Mouse (Mus musculus) embryonic fibroblast, embryonic 13.5 days (primary cell): ENCODE results near the gene Naaladl2. TPM values are rescaled to one million over a fixed set of nuclear protein-coding genes. Genes with fewer than 3 reads are reported as not detected.

Experiments
- H3K27ac ChIP-seq: 2 replicates; pipeline ENCODE4 v1.5.1; 2012; ENCODE audit warnings: low read length, control low read depth, inconsistent platforms; ENCODE audit not compliant: insufficient read depth
- H3K4me1 ChIP-seq: 2 replicates; pipeline ENCODE4 v1.6.1; 2011; ENCODE audit warnings: low read length; ENCODE audit not compliant: control insufficient read depth, insufficient read depth
- H3K4me3 ChIP-seq: 2 replicates; pipeline ENCODE4 v1.5.1; 2011; ENCODE audit warnings: mild to moderate bottlenecking, control low read depth, low read length; ENCODE audit not compliant: insufficient read depth
- CTCF ChIP-seq: IDR thresholded peaks from 2 replicates; pipeline ENCODE4 v1.5.1; 2011; ENCODE audit warnings: mild to moderate bottlenecking, control low read depth, low read length, moderate library complexity, borderline replicate concordance; ENCODE audit not compliant: insufficient read depth
- POLR2A ChIP-seq: IDR thresholded peaks from 2 replicates; pipeline ENCODE4 v1.6.1; 2011; ENCODE audit warnings: low read depth, mild to moderate bottlenecking, control low read depth, low read length, moderate library complexity
- polyA plus RNA-seq: library from polyadenylated mRNA; stranded (reverse); fragments of >200 nt; gene quantifications from 2 replicates; pipeline ENCODE4 v1.2.4, GENCODE M21; 2011; ENCODE audit warnings: low read depth; ENCODE audit not compliant: missing spikeins, insufficient read length

Gene Naaladl2
- polyA plus RNA-seq, 1 experiment: 10.4 TPM

DNA sequence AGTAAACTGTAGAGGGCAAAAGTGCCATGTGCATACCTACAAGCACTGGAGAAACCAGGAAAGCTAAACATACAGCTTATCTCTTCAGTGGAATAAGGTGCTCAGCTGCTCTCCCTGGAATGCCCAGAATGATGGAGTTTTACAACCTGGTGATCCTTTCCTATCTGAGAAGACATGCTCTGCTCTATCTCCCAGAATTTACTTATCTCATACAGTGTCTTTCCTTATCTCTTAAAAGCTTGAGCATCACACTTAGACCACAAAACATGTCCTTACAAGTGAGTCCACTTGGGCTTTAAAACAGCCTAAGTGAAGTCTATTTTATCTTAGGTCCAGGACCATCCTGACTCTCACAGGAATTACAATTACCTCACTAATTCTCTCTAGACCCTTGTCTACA lies 1095.8 kb downstream of the Naaladl2 start:
- Histone ChIP-seq H3K27ac (no peak overlapping the region), H3K4me1 (no peaks in the 10 kb centered on the region), H3K4me3 (no peak overlapping the region)
- TF ChIP-seq CTCF (no peak), POLR2A (no peak)

DNA sequence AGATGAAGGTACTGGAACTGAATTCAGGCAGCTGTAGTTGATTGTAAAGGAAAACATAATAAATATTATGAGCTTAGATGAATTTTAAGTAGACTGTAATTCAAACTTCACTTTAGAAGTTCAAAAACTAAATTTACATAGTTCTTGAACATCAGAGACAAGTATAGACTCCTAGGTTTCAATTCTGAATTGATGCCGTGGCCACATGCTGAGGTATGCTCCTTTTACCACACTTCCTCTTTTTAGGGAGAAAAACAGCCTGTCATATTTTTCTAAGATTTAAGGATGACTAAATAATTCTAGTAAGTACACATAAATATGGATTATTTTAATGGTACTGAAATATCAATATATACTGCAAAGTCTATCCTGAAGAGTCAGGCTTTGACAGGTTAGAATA lies 1142.3 kb downstream of the Naaladl2 start:
- TF ChIP-seq CTCF (no peak), POLR2A (no peak)
- H3K27ac ChIP-seq: no peak overlapping the region

DNA sequence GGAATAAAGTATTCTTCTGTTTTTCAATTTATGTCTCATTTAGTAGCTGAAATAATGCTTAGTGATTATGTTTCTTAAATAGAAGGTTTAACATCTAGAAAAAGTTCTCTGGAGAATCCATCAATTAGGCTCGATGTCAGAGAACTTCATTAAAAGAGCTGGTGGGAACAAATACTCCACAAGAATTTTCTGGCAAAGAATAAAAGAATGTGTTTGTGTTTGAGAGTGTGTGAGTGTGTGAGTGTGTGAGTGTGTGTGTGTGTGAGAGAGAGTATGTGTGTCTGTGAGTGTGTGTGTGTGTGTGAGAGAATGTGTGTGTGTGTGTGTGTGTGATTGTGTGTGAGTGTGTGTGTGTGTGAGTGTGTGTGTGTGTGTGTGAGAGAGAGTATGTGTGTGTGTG lies 1170.3 kb downstream of the Naaladl2 start:
- Histone ChIP-seq H3K27ac (no peak overlapping the region), H3K4me3 (no peak overlapping the region), H3K4me1 (no peaks in the 10 kb centered on the region)
- TF ChIP-seq CTCF (no peak), POLR2A (no peak)

More for the DNA sequence above, 1142.3 kb downstream of the Naaladl2 start:
- no peaks in the 10 kb centered on the region for H3K4me1 ChIP-seq
- no peak overlapping the region for H3K4me3 ChIP-seq

DNA sequence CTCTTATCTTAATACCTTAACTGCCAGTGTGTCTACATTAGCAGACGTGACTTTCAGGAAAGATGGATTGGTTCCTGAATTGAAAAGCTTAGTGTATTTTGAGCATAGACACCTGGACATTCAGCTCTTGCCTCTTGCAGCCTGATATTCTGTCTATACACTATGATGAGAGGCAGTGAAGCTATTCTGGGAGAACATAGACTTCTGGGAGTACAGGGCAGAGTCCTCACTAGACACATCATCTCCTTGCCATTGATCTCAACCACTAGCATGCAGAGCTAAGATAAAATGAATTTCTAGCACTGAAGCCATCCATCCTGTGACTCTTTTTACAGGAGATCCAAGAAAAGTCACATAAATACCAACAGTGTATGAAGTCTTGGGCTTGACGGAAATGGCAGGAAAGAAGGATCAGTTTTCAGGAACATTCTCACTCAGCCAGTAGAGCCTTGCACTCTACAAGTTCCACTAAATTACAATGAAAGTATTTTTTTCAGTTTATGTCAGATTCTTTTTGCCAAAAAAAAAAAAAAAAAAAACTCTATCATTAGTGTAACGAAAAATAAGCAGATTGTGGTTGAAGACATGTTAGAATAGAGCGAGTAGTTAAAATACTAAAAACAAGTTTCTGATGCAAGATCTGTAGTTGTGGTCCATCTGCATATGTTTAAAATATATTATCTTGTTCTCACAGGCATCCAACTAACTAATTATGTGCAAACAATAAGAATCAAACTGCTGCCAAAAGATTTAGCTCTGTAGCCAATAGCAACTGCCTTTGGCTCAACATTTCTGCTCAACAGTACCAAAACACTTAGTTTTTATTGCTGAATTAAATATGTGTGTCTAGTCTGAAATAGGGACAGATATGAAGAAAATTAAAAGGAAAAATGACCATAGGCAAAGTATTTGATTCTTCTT lies 1171.1 kb downstream of the Naaladl2 start:
- H3K4me3 ChIP-seq: no peak overlapping the region
- TF ChIP-seq CTCF: no peak
- TF ChIP-seq POLR2A: no peak
- H3K27ac ChIP-seq: no peak overlapping the region
- no peaks in the 10 kb centered on the region for H3K4me1 ChIP-seq

DNA sequence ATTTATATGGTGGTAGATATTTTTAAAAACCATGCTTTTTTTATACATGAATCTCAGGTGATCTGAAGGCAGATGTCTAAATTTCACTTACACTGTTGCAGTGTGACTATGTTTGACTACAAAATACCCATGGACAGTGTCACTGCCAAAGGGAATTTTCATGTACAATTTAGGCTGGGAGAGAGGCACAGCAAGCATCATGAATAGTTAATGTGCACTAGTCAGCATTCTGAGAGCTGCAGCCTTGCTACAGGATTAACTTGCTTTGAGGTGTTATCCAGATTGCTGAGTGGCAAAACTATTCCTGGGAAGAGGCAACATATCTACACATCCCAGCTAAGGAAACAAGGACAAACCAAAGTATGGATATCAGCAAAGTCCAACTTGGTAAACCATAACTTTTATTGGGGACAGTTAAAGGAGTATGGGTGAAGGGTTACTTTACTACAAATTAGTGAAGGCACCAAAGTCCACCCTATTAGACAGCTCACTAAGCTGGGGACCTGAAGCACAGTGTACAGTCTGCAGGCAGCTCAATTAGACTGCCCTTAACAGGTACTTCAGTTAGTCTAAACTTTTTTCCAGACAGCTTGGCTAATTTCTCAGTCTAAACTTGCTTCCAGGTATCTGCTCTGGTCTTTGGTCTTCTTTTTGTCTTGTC lies 1181.0 kb downstream of the Naaladl2 start:
- TF ChIP-seq CTCF: no peak
- Histone ChIP-seq H3K4me1 (no peaks in the 10 kb centered on the region), H3K4me3 (no peak overlapping the region), H3K27ac (no peak overlapping the region)

DNA sequence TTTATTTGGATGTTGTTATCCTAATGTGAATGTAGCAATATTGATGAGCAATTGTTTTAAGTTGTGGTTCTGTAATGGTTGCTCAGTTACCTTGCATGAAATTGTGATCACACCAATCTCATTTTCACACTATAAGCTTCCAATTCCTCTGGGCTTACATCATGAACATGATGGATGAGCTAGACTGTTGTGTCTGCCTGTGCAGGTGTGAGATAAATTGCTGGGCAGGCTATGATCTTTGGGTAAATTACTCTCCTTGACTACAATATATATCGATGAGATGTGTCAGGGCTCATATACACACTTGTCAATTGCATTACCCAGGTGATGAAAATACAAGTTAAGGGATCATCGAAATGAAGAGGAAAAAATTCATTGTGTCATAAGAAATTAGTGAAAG lies 1197.9 kb downstream of the Naaladl2 start:
- Histone ChIP-seq H3K4me3 (no peak overlapping the region), H3K27ac (no peak overlapping the region), H3K4me1 (no peaks in the 10 kb centered on the region)
- TF ChIP-seq POLR2A (no peak), CTCF (no peak)

DNA sequence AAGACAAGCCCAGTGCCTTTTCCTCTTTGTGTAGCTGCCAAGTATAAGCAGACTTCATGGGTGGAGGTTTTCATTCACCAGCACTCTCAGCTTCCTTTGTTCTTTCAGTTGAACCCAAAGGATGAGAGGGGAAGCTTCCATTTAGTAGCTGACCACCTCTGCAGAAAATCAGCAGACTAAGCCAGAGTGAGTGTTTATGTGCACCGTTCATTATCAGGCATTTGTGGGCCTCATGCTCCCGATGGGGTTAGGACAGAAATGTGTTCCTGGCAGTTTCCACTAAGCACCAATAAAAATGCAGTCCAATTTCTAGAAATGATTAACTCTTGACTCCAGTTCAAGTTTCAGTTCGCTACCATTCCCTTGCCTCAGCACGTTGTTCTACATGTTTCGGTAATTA lies 1206.8 kb downstream of the Naaladl2 start:
- Histone ChIP-seq H3K4me1 (no peaks in the 10 kb centered on the region), H3K27ac (no peak overlapping the region), H3K4me3 (no peak overlapping the region)
- TF ChIP-seq CTCF (no peak), POLR2A (no peak)

DNA sequence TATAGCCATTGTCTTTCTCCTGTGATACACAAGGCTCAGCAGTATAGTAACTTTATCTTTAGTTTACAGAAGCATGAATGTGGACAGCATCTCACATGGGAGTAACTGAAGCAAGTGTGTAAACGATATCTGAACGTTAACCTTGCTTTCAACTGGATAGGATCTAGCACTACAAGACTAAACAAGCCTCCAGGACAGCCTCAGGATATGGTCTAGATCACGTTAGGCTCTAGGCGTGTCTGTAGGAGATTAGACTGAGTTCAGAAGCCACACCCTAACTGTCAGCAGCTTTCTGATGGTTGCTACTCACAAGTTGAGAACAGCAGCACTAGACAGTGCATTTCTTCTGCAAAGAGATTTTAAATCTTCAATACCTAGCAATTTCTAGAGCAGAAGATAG lies 1216.0 kb downstream of the Naaladl2 start:
- Histone ChIP-seq H3K4me3 (no peak overlapping the region), H3K4me1 (no peaks in the 10 kb centered on the region), H3K27ac (no peak overlapping the region)
- TF ChIP-seq CTCF (no peak), POLR2A (no peak)

DNA sequence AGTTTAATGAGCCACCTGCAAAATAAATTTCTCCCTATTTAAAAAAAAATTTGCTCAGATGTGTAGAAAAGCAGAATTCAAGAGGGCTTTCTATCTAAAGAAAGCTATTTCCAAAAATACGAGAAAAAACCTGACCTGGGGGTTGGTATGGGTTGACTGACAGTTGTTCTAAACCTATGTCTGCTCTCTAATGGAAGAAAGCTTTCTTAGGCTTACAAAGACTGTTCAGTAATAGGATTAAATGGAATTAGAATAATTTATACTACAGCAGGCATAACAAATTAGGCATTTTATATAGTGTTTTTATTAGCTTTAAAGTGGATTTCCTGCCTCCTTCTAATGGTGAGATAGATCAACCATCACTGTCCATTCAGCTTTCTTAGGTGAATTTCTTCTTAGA lies 1236.4 kb downstream of the Naaladl2 start:
- Histone ChIP-seq H3K4me1 (no peaks in the 10 kb centered on the region), H3K27ac (no peak overlapping the region), H3K4me3 (no peak overlapping the region)
- no peak for TF ChIP-seq POLR2A
- TF ChIP-seq CTCF: no peak

DNA sequence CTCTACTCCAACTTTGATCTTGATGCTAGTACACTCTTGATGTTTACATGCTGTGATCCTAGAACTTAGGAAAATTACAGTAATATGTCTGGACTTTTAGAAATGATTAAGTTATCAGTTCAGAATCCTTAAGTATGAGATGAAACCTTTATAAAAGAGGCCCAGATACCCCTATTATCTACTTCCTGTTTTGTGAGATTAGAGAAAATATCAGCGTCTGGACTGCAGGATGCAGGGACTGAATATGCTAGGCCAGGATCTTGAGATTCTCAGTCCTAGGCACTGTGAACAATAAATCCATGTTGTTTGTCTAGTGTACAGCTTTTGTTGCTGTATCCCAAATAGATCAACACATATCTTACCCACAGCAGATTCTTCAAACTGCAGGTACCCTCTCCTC lies 1278.4 kb downstream of the Naaladl2 start:
- TF ChIP-seq CTCF (no peak), POLR2A (no peak)
- Histone ChIP-seq H3K27ac (no peak overlapping the region), H3K4me1 (no peaks in the 10 kb centered on the region), H3K4me3 (no peak overlapping the region)
